In genomic region chr13:11851691-11852090, GRCm38 (mm10) we compare ENCODE assay signal across 32 mouse cellular contexts.
A peak's percentile ranks its signal among the peaks of the same experiment; 100 is the strongest.
DNase-seq lines count a peak whose midpoint lies in the region; ATAC-seq lines count a peak whose summit lies in the region.
"Had no signal": no experiment of that assay in that cellular context is flagged by ENCODE, and none has a peak within 500 bp of the region (broad histone marks: within the 10 kb centered on the region; RNA-seq: fewer than 3 reads in every experiment).

No protein-coding gene starts in this region.

- no peaks in the 10 kb centered on the region for H3K4me1 ChIP-seq in lung, embryonic 16.5 days (replicated peaks; ENCODE audit: control insufficient read depth, insufficient read depth, low read length)
- H3K4me1 ChIP-seq: embryonic facial prominence, embryonic 10.5 days; embryonic facial prominence, embryonic 13.5 days; forebrain, embryonic 12.5 days; forebrain, embryonic 15.5 days; heart, embryonic 12.5 days; heart, embryonic 15.5 days had no signal

- ATAC-seq in lung, embryonic 16.5 days (ENCODE audit: low read depth) = peak; percentile 92
- ATAC-seq: forebrain, embryonic 15.5 days; hindbrain, postnatal 0 days; inflammation-experienced regulatory T-cells, adult 6 months; Patski had no signal

- peak; percentile 15 to 46 for DNase-seq in lung, adult 18-20 months
- DNase-seq in lung, postnatal 14 days = no peak
- peak; percentile 58 for DNase-seq in lung, postnatal 25 days (ENCODE audit: low spot score)
- no peak for DNase-seq in adrenal gland, adult 8-10 months
- no peak for DNase-seq in frontal cortex, postnatal 10 days (ENCODE audit: low spot score in 2 of 2)
- DNase-seq: adrenal gland, adult 2 months; adrenal gland, postnatal 25 days; B cell, adult 2 months; cerebellum, adult 11-12 months; cerebellum, adult 8-10 months; cerebellum, postnatal 10 days; cerebellum, postnatal 36 days; embryo, embryonic 11 days; gastrocnemius, adult 2 months; gastrocnemius, postnatal 14 days; heart, adult 18-20 months; heart, postnatal 10 days; heart, postnatal 4 days had no signal

- no peak overlapping the region for H3K4me2 ChIP-seq in lung, embryonic 16.5 days (ENCODE audit: low read depth, low read length)
- H3K4me2 ChIP-seq: embryonic facial prominence, embryonic 13.5 days; forebrain, embryonic 12.5 days; forebrain, embryonic 15.5 days; heart, embryonic 12.5 days; heart, embryonic 15.5 days; hindbrain, embryonic 14.5 days had no signal

- H3K9me3 ChIP-seq in lung, embryonic 16.5 days (ENCODE audit: control insufficient read depth, low read length) = no peaks in the 10 kb centered on the region
- H3K9me3 ChIP-seq: embryonic facial prominence, embryonic 10.5 days; embryonic facial prominence, embryonic 13.5 days; forebrain, embryonic 12.5 days; forebrain, embryonic 15.5 days; G1E; heart, embryonic 12.5 days; heart, embryonic 15.5 days had no signal

- no peaks in the 10 kb centered on the region for H3K36me3 ChIP-seq in lung, embryonic 16.5 days (ENCODE audit: control insufficient read depth, insufficient read depth, low read length)
- H3K36me3 ChIP-seq: embryonic facial prominence, embryonic 10.5 days; embryonic facial prominence, embryonic 13.5 days; forebrain, embryonic 12.5 days; forebrain, embryonic 15.5 days; G1E had no signal

- H3K27me3 ChIP-seq in lung, embryonic 16.5 days (ENCODE audit: control insufficient read depth, insufficient read depth, low read depth, low read length) = no peaks in the 10 kb centered on the region
- H3K27me3 ChIP-seq: CH12.LX; embryonic facial prominence, embryonic 13.5 days; forebrain, embryonic 12.5 days; forebrain, embryonic 15.5 days; heart, embryonic 12.5 days; heart, embryonic 15.5 days had no signal

- H3K9ac ChIP-seq in lung, embryonic 16.5 days (ENCODE audit: low read length) = no peak overlapping the region
- H3K9ac ChIP-seq: embryonic facial prominence, embryonic 13.5 days; forebrain, embryonic 12.5 days; forebrain, embryonic 15.5 days; heart, embryonic 12.5 days; heart, embryonic 15.5 days; hindbrain, embryonic 14.5 days had no signal

- no peak overlapping the region for H3K4me3 ChIP-seq in lung, embryonic 16.5 days (ENCODE audit: low read length)
- H3K4me3 ChIP-seq: embryonic facial prominence, embryonic 10.5 days; embryonic facial prominence, embryonic 13.5 days; erythroblast, embryonic 14.5 days; forebrain, embryonic 12.5 days; forebrain, embryonic 15.5 days; gastrocnemius, adult 2 months; heart, embryonic 12.5 days; heart, embryonic 15.5 days had no signal

- WGBS in lung, embryonic 16.5 days = 28% methylated on average over 3 of the region's 3 CpGs

- no peak overlapping the region for H3K27ac ChIP-seq in lung, embryonic 16.5 days (ENCODE audit: low read length)
- H3K27ac ChIP-seq: embryonic facial prominence, embryonic 10.5 days; embryonic facial prominence, embryonic 13.5 days; forebrain, embryonic 12.5 days; forebrain, embryonic 15.5 days; gastrocnemius, adult 2 months; heart, embryonic 15.5 days; hindbrain, embryonic 14.5 days; hindbrain, postnatal 0 days had no signal

Comparison
In these comparisons a context has a peak if more than half of its experiments do, and no peak if none do; other contexts are left out.
1. DNase-seq: peak in lung, adult 18-20 months (2 of 2) and lung, postnatal 25 days (single experiment); none in lung, postnatal 14 days (single experiment), adrenal gland, adult 8-10 months (single experiment) and frontal cortex, postnatal 10 days (0 of 2).